Mouse (Mus musculus): Measurements from ENCODE around the gene Chrne. TPM values are rescaled to one million over a fixed set of nuclear protein-coding genes. Genes with fewer than 3 reads are reported as not detected.
"Not testable (repeated sequence)": the region's sequence is repeated elsewhere in the genome, so short reads cannot be mapped to it uniquely, and the experiment has no call there.

Gene Chrne
- polyA plus RNA-seq, 1 experiment: not detected

DNA sequence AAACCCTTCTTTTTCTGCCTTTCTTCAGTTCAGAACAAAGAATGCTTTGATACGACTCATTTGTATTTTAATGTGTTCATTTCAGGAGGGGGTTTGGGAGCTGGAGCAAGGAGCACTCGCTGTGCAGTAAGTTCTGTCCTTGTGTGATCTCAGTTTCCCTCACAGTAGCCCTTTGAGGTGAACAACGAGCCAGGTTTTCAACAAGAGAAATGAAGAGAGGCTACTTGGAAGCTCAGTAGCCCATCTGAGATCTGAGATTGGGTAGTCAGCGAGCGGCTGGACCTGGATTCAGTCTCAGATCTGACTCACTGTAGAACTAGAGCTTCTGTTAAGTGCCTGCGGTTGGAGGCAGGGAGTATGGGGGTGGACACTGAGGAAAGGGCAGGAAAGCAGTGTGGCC, 45.1 kb downstream of the Chrne start:
- TF ChIP-seq POLR2A (IDR thresholded peaks at IDR 0.05; ENCODE audit: insufficient read depth, low read length): no peak
- TF ChIP-seq CTCF (IDR thresholded peaks at IDR 0.05; ENCODE audit: low read depth, low read length): no peak
- no peak for TF ChIP-seq EP300 (IDR thresholded peaks at IDR 0.05; ENCODE audit: insufficient read depth, low read depth, low read length)
- Histone ChIP-seq H3K27ac (ENCODE audit: insufficient read depth, low read length) (no peak overlapping the region), H3K9ac (ENCODE audit: low read depth, poor library complexity, severe bottlenecking) (no peak overlapping the region), H3K9me3 (replicated peaks; ENCODE audit: control insufficient read depth, insufficient read depth, low read length, poor library complexity, severe bottlenecking) (no peaks in the 10 kb centered on the region), H3K4me3 (ENCODE audit: low read depth, low read length) (no peak overlapping the region), H3K4me1 (ENCODE audit: control insufficient read depth, insufficient read depth, low read length) (peaks cover 8% of the 10 kb centered on the region), H3K27me3 (ENCODE audit: control insufficient read depth, insufficient read depth, low read length, poor library complexity, severe bottlenecking) (no peaks in the 10 kb centered on the region), H3K36me3 (ENCODE audit: control insufficient read depth, insufficient read depth, low read length, poor library complexity, severe bottlenecking) (no peaks in the 10 kb centered on the region)

DNA sequence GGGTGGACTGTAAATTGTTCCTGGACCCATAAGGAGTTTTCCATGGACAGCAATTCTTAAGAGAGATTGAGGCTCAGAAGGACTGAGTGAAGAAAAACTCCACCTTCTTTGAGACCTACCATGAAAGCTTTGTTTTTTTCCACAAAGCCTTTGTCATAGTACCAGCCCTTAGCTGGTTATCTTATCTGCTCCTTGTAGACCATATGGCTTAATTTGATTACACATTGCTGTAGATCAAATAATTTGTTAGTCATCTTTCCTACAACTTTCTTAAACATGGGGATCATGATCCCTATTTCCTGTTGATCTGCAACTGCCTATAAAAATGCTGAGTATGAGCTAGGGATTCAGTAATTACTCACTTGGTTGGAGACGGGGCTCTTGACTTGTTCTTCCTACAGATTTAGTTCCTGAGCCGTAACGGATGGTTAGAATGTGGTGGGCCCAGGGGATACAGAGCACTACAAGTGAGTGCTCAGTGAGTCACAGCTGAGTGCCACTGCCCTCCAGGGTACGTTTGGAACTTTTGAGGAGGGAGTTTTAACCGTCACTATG, 46.6 kb downstream of the Chrne start:
- Histone ChIP-seq H3K4me3 (ENCODE audit: low read depth, low read length) (no peak overlapping the region), H3K27me3 (ENCODE audit: control insufficient read depth, insufficient read depth, low read length, poor library complexity, severe bottlenecking) (no peaks in the 10 kb centered on the region), H3K9me3 (replicated peaks; ENCODE audit: control insufficient read depth, insufficient read depth, low read length, poor library complexity, severe bottlenecking) (no peaks in the 10 kb centered on the region), H3K27ac (ENCODE audit: insufficient read depth, low read length) (no peak overlapping the region), H3K9ac (ENCODE audit: low read depth, poor library complexity, severe bottlenecking) (no peak overlapping the region), H3K36me3 (ENCODE audit: control insufficient read depth, insufficient read depth, low read length, poor library complexity, severe bottlenecking) (no peaks in the 10 kb centered on the region), H3K4me1 (ENCODE audit: control insufficient read depth, insufficient read depth, low read length) (peaks cover 6% of the 10 kb centered on the region)
- no peak for TF ChIP-seq CTCF (IDR thresholded peaks at IDR 0.05; ENCODE audit: low read depth, low read length)
- TF ChIP-seq POLR2A (IDR thresholded peaks at IDR 0.05; ENCODE audit: insufficient read depth, low read length): no peak

DNA sequence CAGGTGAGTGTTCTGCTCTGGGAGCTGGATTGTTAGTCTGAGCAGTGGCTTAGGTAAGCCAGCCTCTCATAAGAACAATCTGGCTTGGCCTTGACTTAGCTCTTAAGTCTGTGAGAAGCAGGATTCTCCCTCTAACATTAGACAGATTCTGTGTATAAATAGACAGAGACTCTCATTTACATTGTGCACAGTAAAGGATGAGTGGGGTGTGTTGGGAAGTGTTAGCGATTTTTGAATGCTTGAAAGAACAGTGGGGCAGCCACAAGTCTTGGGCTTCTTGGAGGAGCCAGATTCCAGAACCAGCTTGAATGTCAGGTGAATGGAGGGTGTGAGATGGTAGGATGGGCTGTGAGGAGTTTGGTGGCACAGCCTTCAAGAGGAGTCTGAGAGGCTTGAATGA, 47.4 kb downstream of the Chrne start:
- H3K27me3 ChIP-seq (ENCODE audit: control insufficient read depth, insufficient read depth, low read length, poor library complexity, severe bottlenecking): no peaks in the 10 kb centered on the region
- no peaks in the 10 kb centered on the region for H3K36me3 ChIP-seq (ENCODE audit: control insufficient read depth, insufficient read depth, low read length, poor library complexity, severe bottlenecking)
- no peak overlapping the region for H3K4me3 ChIP-seq (ENCODE audit: low read depth, low read length)
- no peak overlapping the region for H3K27ac ChIP-seq (ENCODE audit: insufficient read depth, low read length)
- H3K9ac ChIP-seq (ENCODE audit: low read depth, poor library complexity, severe bottlenecking): no peak overlapping the region
- peaks cover 2% of the 10 kb centered on the region for H3K4me1 ChIP-seq (ENCODE audit: control insufficient read depth, insufficient read depth, low read length)
- TF ChIP-seq CTCF (IDR thresholded peaks at IDR 0.05; ENCODE audit: low read depth, low read length) (no peak), EP300 (IDR thresholded peaks at IDR 0.05; ENCODE audit: insufficient read depth, low read depth, low read length) (no peak), POLR2A (IDR thresholded peaks at IDR 0.05; ENCODE audit: insufficient read depth, low read length) (no peak)
- H3K9me3 ChIP-seq (replicated peaks; ENCODE audit: control insufficient read depth, insufficient read depth, low read length, poor library complexity, severe bottlenecking): no peaks in the 10 kb centered on the region

DNA sequence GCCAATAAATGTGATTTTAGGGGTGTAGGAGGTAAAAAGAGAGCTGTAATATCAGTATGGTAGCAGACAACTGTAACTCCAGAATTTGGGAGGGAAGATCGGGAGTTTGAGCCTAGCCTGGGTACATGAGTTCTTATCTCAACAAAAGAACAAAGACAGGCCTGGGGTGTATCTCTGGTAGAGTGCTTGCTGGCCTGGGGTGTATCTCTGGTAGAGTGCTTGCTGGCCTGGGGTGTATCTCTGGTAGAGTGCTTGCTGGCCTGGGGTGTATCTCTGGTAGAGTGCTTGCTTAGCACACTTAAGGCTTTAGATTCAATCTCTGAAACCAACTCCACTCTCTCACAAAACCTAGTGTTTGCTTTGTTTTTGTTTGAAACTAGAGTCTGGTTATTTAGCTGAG, 48.4 kb downstream of the Chrne start:
- H3K27me3 ChIP-seq (ENCODE audit: control insufficient read depth, insufficient read depth, low read length, poor library complexity, severe bottlenecking); H3K9ac ChIP-seq (ENCODE audit: low read depth, poor library complexity, severe bottlenecking); H3K4me3 ChIP-seq (ENCODE audit: low read depth, low read length); H3K9me3 ChIP-seq (replicated peaks; ENCODE audit: control insufficient read depth, insufficient read depth, low read length, poor library complexity, severe bottlenecking); H3K4me1 ChIP-seq (ENCODE audit: control insufficient read depth, insufficient read depth, low read length); H3K36me3 ChIP-seq (ENCODE audit: control insufficient read depth, insufficient read depth, low read length, poor library complexity, severe bottlenecking); H3K27ac ChIP-seq (ENCODE audit: insufficient read depth, low read length): not testable (repeated sequence)

DNA sequence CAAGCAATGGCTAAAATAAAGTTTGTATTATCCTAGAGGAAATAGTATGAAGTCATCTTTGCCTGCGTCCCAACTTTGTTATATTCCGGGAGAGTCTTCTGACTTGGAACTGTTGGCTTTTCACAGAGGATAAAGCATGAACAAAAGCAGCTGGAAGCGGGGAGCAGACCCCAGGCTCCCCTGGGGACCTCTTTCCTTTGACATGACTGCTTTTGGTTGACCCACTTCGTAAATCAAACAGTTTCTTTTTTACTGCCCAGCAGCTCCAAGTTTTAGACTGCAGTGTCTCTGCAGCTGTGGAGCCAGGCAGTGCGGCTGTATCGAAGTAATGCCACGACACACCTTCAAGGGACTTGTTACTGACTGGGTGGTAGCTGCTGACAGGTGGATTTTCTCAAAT, 52.4 kb downstream of the Chrne start:
- Histone ChIP-seq H3K4me1 (ENCODE audit: control insufficient read depth, insufficient read depth, low read length) (no peaks in the 10 kb centered on the region), H3K9ac (ENCODE audit: low read depth, poor library complexity, severe bottlenecking) (no peak overlapping the region), H3K27ac (ENCODE audit: insufficient read depth, low read length) (no peak overlapping the region), H3K27me3 (ENCODE audit: control insufficient read depth, insufficient read depth, low read length, poor library complexity, severe bottlenecking) (no peaks in the 10 kb centered on the region), H3K9me3 (replicated peaks; ENCODE audit: control insufficient read depth, insufficient read depth, low read length, poor library complexity, severe bottlenecking) (no peaks in the 10 kb centered on the region), H3K36me3 (ENCODE audit: control insufficient read depth, insufficient read depth, low read length, poor library complexity, severe bottlenecking) (no peaks in the 10 kb centered on the region), H3K4me3 (ENCODE audit: low read depth, low read length) (no peak overlapping the region)
- TF ChIP-seq POLR2A (IDR thresholded peaks at IDR 0.05; ENCODE audit: insufficient read depth, low read length): no peak
- TF ChIP-seq CTCF (IDR thresholded peaks at IDR 0.05; ENCODE audit: low read depth, low read length): no peak
- no peak for TF ChIP-seq EP300 (IDR thresholded peaks at IDR 0.05; ENCODE audit: insufficient read depth, low read depth, low read length)

Other genes with a start within 250 kb of the Chrne start
- gene Pelp1, start 209.2 kb downstream of the Chrne start, polyA plus RNA-seq (2011; ENCODE audit: insufficient read depth, insufficient read length, low read depth, missing spikeins): 74.1 TPM in 2 replicates
- gene Arrb2, start 186.6 kb downstream of the Chrne start, polyA plus RNA-seq (2011; ENCODE audit: insufficient read depth, insufficient read length, low read depth, missing spikeins): 34.2 and 39.6 TPM in 2 replicates
- gene Med11, start 167.3 kb downstream of the Chrne start, polyA plus RNA-seq (2011; ENCODE audit: insufficient read depth, insufficient read length, low read depth, missing spikeins): 26.9 and 32.1 TPM in 2 replicates
- gene Zmynd15, start 159.8 kb downstream of the Chrne start, polyA plus RNA-seq (2011; ENCODE audit: insufficient read depth, insufficient read length, low read depth, missing spikeins): 0.78 and 1.3 TPM in 2 replicates
- 15.7 and 16.6 TPM in 2 replicates for gene Cxcl16, start 159.2 kb downstream of the Chrne start, polyA plus RNA-seq (2011; ENCODE audit: insufficient read depth, insufficient read length, low read depth, missing spikeins)
- gene Tm4sf5, start 114.0 kb downstream of the Chrne start, polyA plus RNA-seq (2011; ENCODE audit: insufficient read depth, insufficient read length, low read depth, missing spikeins): 1.8 and 3.5 TPM in 2 replicates
- gene Vmo1, start 104.6 kb downstream of the Chrne start, polyA plus RNA-seq (2011; ENCODE audit: insufficient read depth, insufficient read length, low read depth, missing spikeins): not detected in 2 replicates
- gene Gltpd2, start 100.0 kb downstream of the Chrne start, polyA plus RNA-seq (2011; ENCODE audit: insufficient read depth, insufficient read length, low read depth, missing spikeins): not detected in 2 replicates
- gene Psmb6, start 93.8 kb downstream of the Chrne start, polyA plus RNA-seq (2011; ENCODE audit: insufficient read depth, insufficient read length, low read depth, missing spikeins): 244 and 250 TPM in 2 replicates
- not detected in 2 replicates for gene Gm40193, start 86.3 kb downstream of the Chrne start, polyA plus RNA-seq (2011; ENCODE audit: insufficient read depth, insufficient read length, low read depth, missing spikeins)
- gene Pld2, start 79.2 kb downstream of the Chrne start, polyA plus RNA-seq (2011; ENCODE audit: insufficient read depth, insufficient read length, low read depth, missing spikeins): 7.3 and 8.3 TPM in 2 replicates
- gene Mink1, start 56.3 kb downstream of the Chrne start, polyA plus RNA-seq (2011; ENCODE audit: insufficient read depth, insufficient read length, low read depth, missing spikeins): 25.2 and 31.8 TPM in 2 replicates
- not detected in 2 replicates for gene 4930544D05Rik, start 3.4 kb downstream of the Chrne start, polyA plus RNA-seq (2011; ENCODE audit: insufficient read depth, insufficient read length, low read depth, missing spikeins)
- gene Gp1ba, start 19.9 kb upstream of the Chrne start, polyA plus RNA-seq (2011; ENCODE audit: insufficient read depth, insufficient read length, low read depth, missing spikeins): not detected in 2 replicates
- 55.2 and 61.8 TPM in 2 replicates for gene Rnf167, start 28.0 kb upstream of the Chrne start, polyA plus RNA-seq (2011; ENCODE audit: insufficient read depth, insufficient read length, low read depth, missing spikeins)
- 45.0 and 48.0 TPM in 2 replicates for gene Slc25a11, start 28.3 kb upstream of the Chrne start, polyA plus RNA-seq (2011; ENCODE audit: insufficient read depth, insufficient read length, low read depth, missing spikeins)
- 630 and 707 TPM in 2 replicates for gene Pfn1, start 35.4 kb upstream of the Chrne start, polyA plus RNA-seq (2011; ENCODE audit: insufficient read depth, insufficient read length, low read depth, missing spikeins)
- 14.7 and 15.7 TPM in 2 replicates for gene Eno3, start 38.0 kb upstream of the Chrne start, polyA plus RNA-seq (2011; ENCODE audit: insufficient read depth, insufficient read length, low read depth, missing spikeins)
- gene Spag7, start 50.2 kb upstream of the Chrne start, polyA plus RNA-seq (2011; ENCODE audit: insufficient read depth, insufficient read length, low read depth, missing spikeins): 195 and 218 TPM in 2 replicates
- 10.0 and 12.8 TPM in 2 replicates for gene Camta2, start 68.9 kb upstream of the Chrne start, polyA plus RNA-seq (2011; ENCODE audit: insufficient read depth, insufficient read length, low read depth, missing spikeins)
- gene Inca1, start 80.9 kb upstream of the Chrne start, polyA plus RNA-seq (2011; ENCODE audit: insufficient read depth, insufficient read length, low read depth, missing spikeins): 4.4 and 4.5 TPM in 2 replicates
- 38.2 and 42.2 TPM in 2 replicates for gene Kif1c, start 81.3 kb upstream of the Chrne start, polyA plus RNA-seq (2011; ENCODE audit: insufficient read depth, insufficient read length, low read depth, missing spikeins)
- 3.3 and 3.6 TPM in 2 replicates for gene Zfp3, start 145.0 kb upstream of the Chrne start, polyA plus RNA-seq (2011; ENCODE audit: insufficient read depth, insufficient read length, low read depth, missing spikeins)
- gene Scimp, start 193.4 kb upstream of the Chrne start, polyA plus RNA-seq (2011; ENCODE audit: insufficient read depth, insufficient read length, low read depth, missing spikeins): not detected in 2 replicates
- gene Rabep1, start 225.6 kb upstream of the Chrne start, polyA plus RNA-seq (2011; ENCODE audit: insufficient read depth, insufficient read length, low read depth, missing spikeins): 46.4 and 50.9 TPM in 2 replicates

Data from ES-Bruce4 (cell line).